Mouse (Mus musculus): ENCODE measurements at regions not wholly inside any gene's neighbourhood (a gene's known extent, or its start where the extent isn't known, plus 50 kb on each side); places are given as distances from the start of the nearest gene placed in this dataset.

DNA sequence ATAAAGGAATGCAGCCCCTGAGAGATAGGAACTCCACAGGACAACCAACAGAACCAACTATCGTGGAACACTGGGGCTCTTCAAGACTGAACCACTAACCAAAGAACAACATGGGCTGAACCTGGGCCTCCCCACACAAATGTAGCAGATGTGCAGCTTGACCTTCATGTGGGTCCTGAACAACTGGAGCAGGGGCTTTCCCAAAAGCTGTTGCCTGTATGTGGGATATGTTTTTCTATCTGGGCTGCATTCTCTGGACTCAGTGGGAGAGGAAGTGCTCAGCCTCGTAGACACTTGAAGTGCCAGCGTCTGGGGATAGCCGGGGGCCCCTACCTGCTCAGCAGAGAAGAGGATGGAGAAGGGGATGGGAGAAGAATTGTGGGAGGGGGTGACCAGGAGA lies 149.2 kb upstream of the Trib2 start:
- Histone ChIP-seq H3K27ac (ENCODE audit: control insufficient read depth, insufficient read depth, low read depth, low read length, poor library complexity) (no peak overlapping the region), H3K4me3 (replicated peaks; ENCODE audit: control insufficient read depth, low read depth, low read length) (no peak overlapping the region), H3K4me1 (ENCODE audit: control insufficient read depth, insufficient read depth, low read length) (no peaks in the 10 kb centered on the region)
- TF ChIP-seq POLR2A (IDR thresholded peaks at IDR 0.05; ENCODE audit: borderline replicate concordance, control insufficient read depth, low read depth, low read length) (no peak), CTCF (IDR thresholded peaks at IDR 0.05; ENCODE audit: control insufficient read depth, insufficient read depth, low read length) (no peak)
- 85% methylated on average over 4 of the region's 4 CpGs for WGBS

DNA sequence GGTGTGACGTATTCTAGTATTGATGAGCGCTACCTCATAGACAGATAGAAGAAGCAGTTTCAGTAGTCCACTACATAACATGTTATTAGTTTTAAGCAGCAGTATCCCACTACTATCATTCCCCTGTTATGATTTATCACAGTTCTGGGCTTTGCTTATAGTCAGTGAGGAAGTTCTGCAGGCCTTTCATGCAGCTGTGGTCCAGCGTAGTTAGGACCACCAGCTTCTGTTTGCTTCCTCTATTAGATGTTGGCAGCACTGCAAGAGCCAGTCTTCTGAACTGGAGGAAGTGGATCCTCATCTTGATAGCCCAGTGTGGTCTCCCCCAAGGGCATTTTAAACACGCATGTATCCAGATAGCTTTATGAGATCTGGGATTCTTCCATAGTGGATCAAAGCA lies 147.4 kb upstream of the Trib2 start:
- WGBS = 51% methylated on average over 4 of the region's 4 CpGs
- no peak overlapping the region for H3K27ac ChIP-seq (ENCODE audit: control insufficient read depth, insufficient read depth, low read depth, low read length, poor library complexity)
- TF ChIP-seq CTCF (IDR thresholded peaks at IDR 0.05; ENCODE audit: control insufficient read depth, insufficient read depth, low read length) = no peak
- no peak overlapping the region for H3K4me3 ChIP-seq (replicated peaks; ENCODE audit: control insufficient read depth, low read depth, low read length)
- no peaks in the 10 kb centered on the region for H3K4me1 ChIP-seq (ENCODE audit: control insufficient read depth, insufficient read depth, low read length)

DNA sequence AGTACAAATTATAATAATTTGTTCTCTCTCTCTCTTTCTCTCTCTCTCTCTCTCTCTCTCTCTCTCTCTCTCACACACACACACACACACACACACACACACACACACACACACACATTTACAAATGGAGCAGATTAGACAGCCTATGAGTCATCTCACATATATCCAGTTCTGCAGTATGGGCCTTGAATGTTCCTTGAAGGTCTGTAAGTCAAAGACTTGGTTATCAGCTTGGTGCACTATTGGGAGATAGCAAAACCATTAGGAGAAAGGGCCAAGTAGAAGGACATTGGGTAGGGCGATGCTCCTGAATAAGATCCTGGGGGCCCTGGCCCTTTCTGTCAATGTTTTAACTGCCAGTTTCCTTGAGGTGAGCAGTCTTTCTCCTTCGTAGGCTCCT lies 145.1 kb upstream of the Trib2 start:
- no peaks in the 10 kb centered on the region for H3K4me1 ChIP-seq (ENCODE audit: control insufficient read depth, insufficient read depth, low read length)
- no peak overlapping the region for H3K4me3 ChIP-seq (replicated peaks; ENCODE audit: control insufficient read depth, low read depth, low read length)
- TF ChIP-seq CTCF (IDR thresholded peaks at IDR 0.05; ENCODE audit: control insufficient read depth, insufficient read depth, low read length) (no peak), POLR2A (IDR thresholded peaks at IDR 0.05; ENCODE audit: borderline replicate concordance, control insufficient read depth, low read depth, low read length) (no peak)
- H3K27ac ChIP-seq (ENCODE audit: control insufficient read depth, insufficient read depth, low read depth, low read length, poor library complexity) = no peak overlapping the region
- 78% methylated on average over 2 of the region's 2 CpGs for WGBS

DNA sequence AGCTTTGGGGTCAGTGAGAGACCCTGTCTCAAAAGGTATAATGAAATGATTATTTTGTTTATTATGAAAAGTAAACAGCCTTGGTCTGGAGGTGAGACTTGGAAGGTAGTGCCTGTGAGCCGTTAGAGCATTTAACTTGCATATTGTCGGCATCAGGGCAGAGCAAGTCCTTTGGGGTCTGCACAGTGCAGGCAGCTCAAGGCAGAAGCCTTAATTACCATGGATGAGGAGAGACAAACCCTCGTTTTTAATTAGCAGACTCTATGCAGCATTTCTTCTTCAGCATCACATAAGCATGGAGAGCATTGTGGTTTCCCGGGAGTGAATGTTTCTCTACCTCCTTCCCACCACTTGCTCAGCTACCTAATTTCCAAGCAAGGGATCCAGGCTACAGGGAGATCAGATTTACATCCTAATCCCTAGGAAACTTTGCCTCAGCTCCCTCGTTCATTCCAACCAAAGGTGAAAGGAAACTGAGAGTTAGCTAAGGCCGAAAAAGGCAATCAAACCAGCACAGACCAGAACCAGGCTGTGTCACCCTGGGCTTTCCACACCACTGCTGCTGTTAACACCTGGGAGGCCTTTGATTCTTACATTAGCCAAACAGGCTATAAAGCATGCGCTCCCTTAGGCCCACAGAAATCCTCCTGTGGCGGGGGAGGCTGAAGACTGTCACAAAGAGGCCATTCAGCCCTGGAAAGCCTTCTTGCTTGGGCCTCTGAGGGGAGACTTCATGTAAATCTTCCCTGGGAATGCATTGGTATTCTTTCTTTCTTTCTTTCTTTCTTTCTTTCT lies 120.9 kb upstream of the Trib2 start:
- H3K4me1 ChIP-seq (ENCODE audit: control insufficient read depth, insufficient read depth, low read length) = no peaks in the 10 kb centered on the region
- no peak for TF ChIP-seq CTCF (IDR thresholded peaks at IDR 0.05; ENCODE audit: control insufficient read depth, insufficient read depth, low read length)
- TF ChIP-seq POLR2A (IDR thresholded peaks at IDR 0.05; ENCODE audit: borderline replicate concordance, control insufficient read depth, low read depth, low read length) = no peak
- WGBS = 75% methylated on average over 8 of the region's 8 CpGs
- no peak overlapping the region for H3K4me3 ChIP-seq (replicated peaks; ENCODE audit: control insufficient read depth, low read depth, low read length)
- no peak overlapping the region for H3K27ac ChIP-seq (ENCODE audit: control insufficient read depth, insufficient read depth, low read depth, low read length, poor library complexity)

DNA sequence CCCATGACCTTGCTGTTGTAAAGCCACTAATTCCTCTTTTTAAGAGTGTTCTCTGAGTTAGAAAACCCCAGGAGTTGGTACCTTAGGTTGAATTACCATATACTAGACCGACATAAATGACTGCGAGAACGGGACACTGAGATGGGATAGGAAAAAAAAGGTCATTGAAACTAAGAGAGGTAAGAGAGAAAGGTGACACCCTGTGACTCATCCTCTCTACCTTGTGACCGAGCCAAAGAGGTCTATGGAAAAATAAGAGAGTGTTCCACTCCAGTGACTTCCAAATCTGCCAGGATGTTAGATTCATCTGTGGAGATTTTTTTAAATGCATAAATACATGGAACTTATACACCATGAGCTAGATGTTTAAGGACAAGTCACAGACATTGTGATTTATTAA lies 115.3 kb upstream of the Trib2 start:
- TF ChIP-seq POLR2A (IDR thresholded peaks at IDR 0.05; ENCODE audit: borderline replicate concordance, control insufficient read depth, low read depth, low read length) (no peak), CTCF (IDR thresholded peaks at IDR 0.05; ENCODE audit: control insufficient read depth, insufficient read depth, low read length) (no peak)
- no peak overlapping the region for H3K27ac ChIP-seq (ENCODE audit: control insufficient read depth, insufficient read depth, low read depth, low read length, poor library complexity)
- H3K4me1 ChIP-seq (ENCODE audit: control insufficient read depth, insufficient read depth, low read length) = no peaks in the 10 kb centered on the region
- no peak overlapping the region for H3K4me3 ChIP-seq (replicated peaks; ENCODE audit: control insufficient read depth, low read depth, low read length)
- WGBS = 82% methylated on average over 4 of the region's 4 CpGs

DNA sequence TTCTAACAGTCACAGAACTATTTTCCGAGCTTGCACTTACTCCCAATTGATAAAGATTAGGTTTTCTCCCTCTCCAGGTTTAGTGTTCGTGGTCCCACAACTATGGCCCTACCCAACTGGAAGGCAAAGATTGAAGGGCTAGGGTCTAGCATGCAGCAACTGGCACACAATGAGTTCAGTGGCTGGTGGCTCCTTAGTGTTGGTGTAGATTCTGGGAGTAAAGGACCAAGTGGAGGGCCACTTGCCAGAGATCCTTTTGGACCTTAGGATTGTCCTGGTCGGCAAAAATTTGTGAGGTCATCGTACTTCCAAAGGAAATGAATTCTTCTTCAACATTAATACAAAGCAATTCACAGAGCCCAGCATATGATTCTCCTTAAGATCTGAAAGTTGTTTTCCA lies 114.8 kb upstream of the Trib2 start:
- H3K4me3 ChIP-seq (replicated peaks; ENCODE audit: control insufficient read depth, low read depth, low read length) = no peak overlapping the region
- 82% methylated on average over 4 of the region's 4 CpGs for WGBS
- no peaks in the 10 kb centered on the region for H3K4me1 ChIP-seq (ENCODE audit: control insufficient read depth, insufficient read depth, low read length)
- no peak overlapping the region for H3K27ac ChIP-seq (ENCODE audit: control insufficient read depth, insufficient read depth, low read depth, low read length, poor library complexity)
- no peak for TF ChIP-seq CTCF (IDR thresholded peaks at IDR 0.05; ENCODE audit: control insufficient read depth, insufficient read depth, low read length)
- TF ChIP-seq POLR2A (IDR thresholded peaks at IDR 0.05; ENCODE audit: borderline replicate concordance, control insufficient read depth, low read depth, low read length) = no peak

DNA sequence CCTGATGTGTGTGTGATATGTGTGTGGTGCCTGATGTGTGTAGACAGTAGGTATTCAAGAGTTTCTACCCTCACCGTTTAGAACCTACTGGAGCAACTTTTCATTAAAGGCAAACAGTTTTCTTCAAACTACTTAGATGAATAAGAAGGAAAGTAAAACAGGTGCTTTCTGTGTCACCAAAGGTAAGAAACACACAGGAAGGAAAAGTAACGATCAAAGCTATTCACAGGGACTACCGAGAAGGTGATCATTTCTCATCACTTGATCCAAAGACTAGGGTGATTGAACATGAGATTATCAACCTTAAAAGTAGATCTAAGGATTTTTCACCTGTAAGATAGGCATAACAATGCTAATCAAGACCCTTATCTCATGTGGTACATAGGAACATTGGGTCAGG lies 113.4 kb upstream of the Trib2 start:
- no peaks in the 10 kb centered on the region for H3K4me1 ChIP-seq (ENCODE audit: control insufficient read depth, insufficient read depth, low read length)
- H3K4me3 ChIP-seq (replicated peaks; ENCODE audit: control insufficient read depth, low read depth, low read length) = no peak overlapping the region
- no peak for TF ChIP-seq CTCF (IDR thresholded peaks at IDR 0.05; ENCODE audit: control insufficient read depth, insufficient read depth, low read length)
- TF ChIP-seq POLR2A (IDR thresholded peaks at IDR 0.05; ENCODE audit: borderline replicate concordance, control insufficient read depth, low read depth, low read length) = no peak
- 81% methylated on average over 3 of the region's 3 CpGs for WGBS
- H3K27ac ChIP-seq (ENCODE audit: control insufficient read depth, insufficient read depth, low read depth, low read length, poor library complexity) = no peak overlapping the region

DNA sequence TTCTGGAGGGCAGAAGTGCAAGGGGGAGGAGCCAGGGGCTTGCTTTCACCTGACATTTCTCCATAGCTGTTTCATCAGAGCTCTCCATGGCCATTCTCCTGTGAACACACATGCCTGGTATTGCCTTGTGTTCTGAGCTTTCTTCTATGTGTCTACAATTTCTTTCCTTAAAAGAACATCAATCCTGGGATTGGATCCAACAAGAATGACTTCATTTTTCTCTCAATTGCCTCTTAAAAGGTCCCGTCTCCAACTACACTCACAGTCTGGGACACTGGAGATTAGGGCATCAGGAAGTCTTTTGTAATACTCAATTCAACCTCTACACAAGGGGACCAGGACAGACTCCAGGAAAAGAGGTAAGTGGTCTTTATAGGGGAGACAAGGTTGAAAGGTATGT lies 112.8 kb upstream of the Trib2 start:
- no peak for TF ChIP-seq CTCF (IDR thresholded peaks at IDR 0.05; ENCODE audit: control insufficient read depth, insufficient read depth, low read length)
- no peak for TF ChIP-seq POLR2A (IDR thresholded peaks at IDR 0.05; ENCODE audit: borderline replicate concordance, control insufficient read depth, low read depth, low read length)
- no peak overlapping the region for H3K27ac ChIP-seq (ENCODE audit: control insufficient read depth, insufficient read depth, low read depth, low read length, poor library complexity)
- H3K4me1 ChIP-seq (ENCODE audit: control insufficient read depth, insufficient read depth, low read length) = no peaks in the 10 kb centered on the region
- no peak overlapping the region for H3K4me3 ChIP-seq (replicated peaks; ENCODE audit: control insufficient read depth, low read depth, low read length)
- WGBS = 75% methylated on average over 1 of the region's 1 CpGs

DNA sequence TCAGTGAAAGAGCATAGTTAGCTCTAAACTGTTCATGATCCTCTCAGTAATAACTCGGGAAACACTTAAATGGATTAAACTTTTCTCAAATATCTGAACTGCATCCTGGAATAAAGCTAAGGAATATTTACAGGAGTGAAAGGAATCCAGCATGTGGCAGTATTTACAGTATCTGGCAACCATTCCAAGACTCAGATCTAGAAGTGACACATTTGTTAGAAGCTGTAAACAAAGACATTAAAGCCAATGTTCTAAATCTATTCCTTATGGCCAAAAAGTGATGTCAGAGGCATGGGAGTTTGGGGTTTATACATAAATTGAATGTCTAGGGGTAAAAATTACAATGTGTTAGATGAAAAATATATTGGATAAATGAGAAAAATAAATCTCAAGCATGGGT lies 101.6 kb upstream of the Trib2 start:
- WGBS = 71% methylated on average over 1 of the region's 1 CpGs
- Histone ChIP-seq H3K4me1 (ENCODE audit: control insufficient read depth, insufficient read depth, low read length) (no peaks in the 10 kb centered on the region), H3K4me3 (replicated peaks; ENCODE audit: control insufficient read depth, low read depth, low read length) (no peak overlapping the region), H3K27ac (ENCODE audit: control insufficient read depth, insufficient read depth, low read depth, low read length, poor library complexity) (no peak overlapping the region)
- TF ChIP-seq POLR2A (IDR thresholded peaks at IDR 0.05; ENCODE audit: borderline replicate concordance, control insufficient read depth, low read depth, low read length) = no peak
- TF ChIP-seq CTCF (IDR thresholded peaks at IDR 0.05; ENCODE audit: control insufficient read depth, insufficient read depth, low read length) = no peak
